Mouse (Mus musculus) kidney, adult 2 months (tissue): ENCODE results near the gene Pigr.

Source experiments
- CTCF ChIP-seq: fragments of 200-500 bp; conservative IDR thresholded peaks from 2 replicates; pipeline ENCODE4 v1.5.1; 2011; ENCODE audit warnings: low read depth, mild to moderate bottlenecking, control low read depth, low read length, moderate library complexity, mixed read lengths; ENCODE audit not compliant: insufficient read depth, insufficient read length
- POLR2A ChIP-seq: fragments of 200-500 bp; IDR thresholded peaks from one replicate; pipeline ENCODE4 v1.6.1; 2011; ENCODE audit warnings: low read depth, low read length, control low read depth

DNA sequence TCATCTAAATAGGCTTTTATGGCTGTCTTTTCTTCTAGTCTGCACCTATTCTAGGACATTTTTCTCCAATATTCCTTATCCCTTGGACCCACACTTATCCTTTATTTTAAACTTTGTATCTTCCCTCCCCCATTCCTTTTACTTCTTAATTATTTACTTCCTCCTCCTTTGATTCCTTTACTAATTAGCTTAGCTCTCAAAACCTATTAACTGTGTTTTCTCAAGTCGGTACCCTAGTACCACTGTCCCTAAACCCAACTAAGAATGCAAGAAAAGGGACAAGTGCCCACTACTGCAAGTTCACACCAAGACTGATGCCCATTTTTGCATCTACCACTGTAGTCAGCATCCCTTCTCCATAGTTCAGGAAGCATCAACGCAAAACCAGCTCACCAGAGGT is 29.2 kb downstream of the Pigr start:
- TF ChIP-seq CTCF, result no peak
- no peak for TF ChIP-seq POLR2A
